ENCODE assay signal across 21 mouse cellular contexts in the genomic region with DNA sequence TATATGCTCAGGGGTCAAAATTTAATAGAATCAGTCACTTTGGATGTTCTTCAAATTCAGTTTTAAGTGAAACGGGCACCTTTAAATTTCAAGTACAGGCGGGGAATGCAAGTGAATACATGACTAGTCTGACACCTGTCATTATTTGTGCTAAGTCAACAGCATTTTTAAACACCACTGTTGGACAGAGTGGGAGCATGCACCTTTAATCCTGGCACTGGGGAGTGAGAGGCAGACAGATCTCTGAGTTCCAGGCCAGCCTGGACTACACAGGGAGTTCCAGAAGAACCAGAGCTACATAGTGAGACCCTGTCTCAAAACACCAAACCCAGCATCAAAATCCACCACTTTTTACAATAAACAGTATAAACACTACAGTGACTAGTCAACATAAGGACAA.
DNase-seq lines count a peak whose midpoint lies in the region; ATAC-seq and TF ChIP-seq lines count a peak whose summit lies in the region.
"Had no signal": no experiment of that assay in that cellular context is flagged by ENCODE, and none has a peak within 500 bp of the region (broad histone marks: within the 10 kb centered on the region; RNA-seq: fewer than 3 reads in every experiment).

No protein-coding gene starts in this region.

- H3K27me3 ChIP-seq in liver, embryonic 15.5 days: no peaks in the 10 kb centered on the region
- H3K27me3 ChIP-seq in intestine, embryonic 16.5 days (replicated peaks; ENCODE audit: control insufficient read depth, insufficient read depth, low read length): no peaks in the 10 kb centered on the region
- H3K27me3 ChIP-seq in stomach, postnatal 0 days (ENCODE audit: control insufficient read depth, insufficient read depth, low read length): no peaks in the 10 kb centered on the region
- H3K27me3 ChIP-seq: embryonic facial prominence, embryonic 12.5 days; forebrain, embryonic 15.5 days; hindbrain, embryonic 13.5 days had no signal

- no peak for TF ChIP-seq CTCF in stomach, postnatal 0 days (IDR thresholded peaks at IDR 0.05; ENCODE audit: low read depth)

- WGBS in liver, embryonic 15.5 days (ENCODE audit: insufficient replicate concordance): 73% methylated on average over 2 of the region's 2 CpGs
- 82% methylated on average over 2 of the region's 2 CpGs for WGBS in intestine, embryonic 16.5 days
- WGBS in stomach, postnatal 0 days: 54% methylated on average over 2 of the region's 2 CpGs

- H3K4me3 ChIP-seq in liver, embryonic 15.5 days (replicated peaks): no peak overlapping the region
- H3K4me3 ChIP-seq in intestine, embryonic 16.5 days (ENCODE audit: low read length): no peak overlapping the region
- H3K4me3 ChIP-seq in stomach, postnatal 0 days (ENCODE audit: low read depth, low read length): no peak overlapping the region
- H3K4me3 ChIP-seq: embryonic facial prominence, embryonic 12.5 days; forebrain, embryonic 15.5 days; heart, embryonic 10.5 days; hindbrain, embryonic 13.5 days had no signal

- no peaks in the 10 kb centered on the region for H3K9me3 ChIP-seq in liver, embryonic 15.5 days (replicated peaks)
- no peaks in the 10 kb centered on the region for H3K9me3 ChIP-seq in intestine, embryonic 16.5 days (ENCODE audit: control insufficient read depth, low read length)
- no peaks in the 10 kb centered on the region for H3K9me3 ChIP-seq in stomach, postnatal 0 days (ENCODE audit: control insufficient read depth, low read length)
- H3K9me3 ChIP-seq: embryonic facial prominence, embryonic 12.5 days; forebrain, embryonic 15.5 days; G1E; heart, embryonic 10.5 days; hindbrain, embryonic 13.5 days had no signal

- peak overlapping the region; percentile 54 for H3K27ac ChIP-seq in liver, embryonic 15.5 days (replicated peaks)
- H3K27ac ChIP-seq in intestine, embryonic 16.5 days (ENCODE audit: low read length): no peak overlapping the region
- H3K27ac ChIP-seq in stomach, postnatal 0 days (replicated peaks): no peak overlapping the region
- H3K27ac ChIP-seq: embryonic facial prominence, embryonic 12.5 days; forebrain, embryonic 15.5 days; hindbrain, embryonic 13.5 days had no signal

- peaks cover 14% of the 10 kb centered on the region for H3K4me1 ChIP-seq in liver, embryonic 15.5 days (replicated peaks)
- peaks cover 5% of the 10 kb centered on the region; the same call in 1 of the 2 replicates for H3K4me1 ChIP-seq in intestine, embryonic 16.5 days (ENCODE audit: control insufficient read depth, insufficient read depth, low read length)
- H3K4me1 ChIP-seq in stomach, postnatal 0 days (replicated peaks; ENCODE audit: control insufficient read depth, insufficient read depth): no peaks in the 10 kb centered on the region
- H3K4me1 ChIP-seq: embryonic facial prominence, embryonic 12.5 days; forebrain, embryonic 15.5 days; hindbrain, embryonic 13.5 days had no signal

- intact Hi-C loops in heart, postnatal 14 days (cut with DNase I): no loop called here

- H3K36me3 ChIP-seq in liver, embryonic 15.5 days (replicated peaks): peaks cover 4% of the 10 kb centered on the region; the same call in 1 of the 2 replicates
- H3K36me3 ChIP-seq in intestine, embryonic 16.5 days (ENCODE audit: control insufficient read depth, insufficient read depth, low read length): no peaks in the 10 kb centered on the region
- no peaks in the 10 kb centered on the region for H3K36me3 ChIP-seq in stomach, postnatal 0 days (ENCODE audit: control insufficient read depth, insufficient read depth, low read length)
- H3K36me3 ChIP-seq: embryonic facial prominence, embryonic 12.5 days; forebrain, embryonic 15.5 days had no signal

- TF ChIP-seq EP300 in stomach, postnatal 0 days (optimal IDR thresholded peaks at IDR 0.05): no peak

- peak; percentile 61 for ATAC-seq in liver, embryonic 15.5 days (ENCODE audit: insufficient read depth)
- ATAC-seq in intestine, embryonic 16.5 days: 0 out of 2 replicates have a peak, but pooled peaks have one; percentile 49
- 0 out of 2 replicates have a peak, but pooled peaks have one; percentile 22 for ATAC-seq in stomach, postnatal 0 days (ENCODE audit: low FRiP score, low TSS enrichment)
- ATAC-seq: CD4-positive, CD25-positive, alpha-beta regulatory T cell, adult 4 months; forebrain, embryonic 15.5 days had no signal

- H3K9ac ChIP-seq in liver, embryonic 15.5 days: no peak overlapping the region
- H3K9ac ChIP-seq in intestine, embryonic 16.5 days (ENCODE audit: low read depth, low read length): no peak overlapping the region
- H3K9ac ChIP-seq in stomach, postnatal 0 days (ENCODE audit: low read length): no peak overlapping the region
- H3K9ac ChIP-seq: embryonic facial prominence, embryonic 12.5 days; forebrain, embryonic 15.5 days; hindbrain, embryonic 13.5 days had no signal

- DNase-seq in heart, adult 11 months: peak; percentile 73
- DNase-seq in heart, postnatal 14 days: no peak
- no peak for DNase-seq in liver
- no peak for DNase-seq in stomach, postnatal 0 days (ENCODE audit: low spot score)
- DNase-seq in adrenal gland, adult (ENCODE audit: inconsistent age in 2 of 2, low spot score in 1 of 2): no peak
- DNase-seq: adrenal gland, postnatal 10 days; B cell, adult 2 months; cerebellum, adult 11-12 months; cerebellum, adult 9-10 months; cerebellum, postnatal 25 days; gastrocnemius, postnatal 36 days; heart, adult 18-20 months; heart, postnatal 10 days had no signal

- no peak overlapping the region for H3K4me2 ChIP-seq in liver, embryonic 15.5 days
- no peak overlapping the region for H3K4me2 ChIP-seq in intestine, embryonic 16.5 days (ENCODE audit: low read depth, low read length)
- no peak overlapping the region for H3K4me2 ChIP-seq in stomach, postnatal 0 days (replicated peaks; ENCODE audit: low read depth)
- H3K4me2 ChIP-seq: embryonic facial prominence, embryonic 12.5 days; forebrain, embryonic 15.5 days; hindbrain, embryonic 13.5 days had no signal
